Mouse (Mus musculus) megakaryocyte, adult 5-6 weeks (primary cell): ENCODE measurements at regions not wholly inside any gene's neighbourhood (a gene's known extent, or its start where the extent isn't known, plus 50 kb on each side); places are given as distances from the start of the nearest gene placed in this dataset.

Source experiments
- ATAC-seq: 2 replicates; pipeline ENCODE4 v1.8.0; 2016; ENCODE audit warnings: mild to moderate bottlenecking, inconsistent platforms; ENCODE audit not compliant: poor library complexity, severe bottlenecking

GRCm38 (mm10) chr19:25729103-25729502 lies 56.9 kb downstream of the Dmrt2 start:
- no peak for ATAC-seq

GRCm38 (mm10) chr19:25729633-25730032 lies 57.4 kb downstream of the Dmrt2 start:
- ATAC-seq: no peak

GRCm38 (mm10) chr19:25778455-25778854 lies 106.2 kb downstream of the Dmrt2 start:
- ATAC-seq: no peak

- ATAC-seq: no peak
These were observed 107.1 kb downstream of the Dmrt2 start for GRCm38 (mm10) chr19:25779356-25779755.

GRCm38 (mm10) chr19:25781314-25781713 lies 109.1 kb downstream of the Dmrt2 start:
- ATAC-seq: no peak

- no peak for ATAC-seq
These were observed 130.5 kb downstream of the Dmrt2 start for GRCm38 (mm10) chr19:25802692-25803091.

GRCm38 (mm10) chr19:25805351-25805750 lies 133.1 kb downstream of the Dmrt2 start:
- ATAC-seq: no peak

- ATAC-seq: no peak
These were observed 141.4 kb downstream of the Dmrt2 start for GRCm38 (mm10) chr19:25813651-25814050.

- ATAC-seq: no peak
These were observed 172.9 kb downstream of the Dmrt2 start for GRCm38 (mm10) chr19:25845158-25845557.

- ATAC-seq: no peak
These were observed 184.1 kb downstream of the Dmrt2 start for GRCm38 (mm10) chr19:25856344-25856743.

GRCm38 (mm10) chr19:25863312-25863711 lies 191.1 kb downstream of the Dmrt2 start:
- ATAC-seq: no peak

- ATAC-seq: no peak
These were observed 234.5 kb downstream of the Dmrt2 start for GRCm38 (mm10) chr19:25906721-25907120.

- no peak for ATAC-seq
These were observed 249.8 kb downstream of the Dmrt2 start for GRCm38 (mm10) chr19:25922052-25922451.

GRCm38 (mm10) chr19:25922806-25923205 lies 250.6 kb downstream of the Dmrt2 start:
- ATAC-seq: no peak

- ATAC-seq: no peak
These were observed 251.6 kb downstream of the Dmrt2 start for GRCm38 (mm10) chr19:25923727-25924384.

- ATAC-seq: no peak
These were observed 252.2 kb downstream of the Dmrt2 start for GRCm38 (mm10) chr19:25924385-25924769.

- no peak for ATAC-seq
These were observed 255.0 kb downstream of the Dmrt2 start for GRCm38 (mm10) chr19:25927220-25927619.

- ATAC-seq: no peak
These were observed 265.1 kb downstream of the Dmrt2 start for GRCm38 (mm10) chr19:25937343-25937742.

GRCm38 (mm10) chr19:25971210-25971609 lies 299.0 kb downstream of the Dmrt2 start:
- no peak for ATAC-seq

- no peak for ATAC-seq
These were observed 303.0 kb downstream of the Dmrt2 start for GRCm38 (mm10) chr19:25975202-25975601.

GRCm38 (mm10) chr19:25980308-25980707 lies 308.1 kb downstream of the Dmrt2 start:
- no peak for ATAC-seq

- no peak for ATAC-seq
These were observed 342.5 kb downstream of the Dmrt2 start for GRCm38 (mm10) chr19:26014620-26015180.

GRCm38 (mm10) chr19:26021141-26021540 lies 348.9 kb downstream of the Dmrt2 start:
- no peak for ATAC-seq
